Mouse (Mus musculus) megakaryocyte-erythroid progenitor cell, adult 5-6 weeks (primary cell): ENCODE data around the gene Evi5l. TPM values are rescaled to one million over a fixed set of nuclear protein-coding genes. Genes with fewer than 3 reads are reported as not detected.
A peak's percentile ranks its signal among the peaks of the same experiment; 100 is the strongest.

Experiments used
- ATAC-seq: replicated peaks from 2 replicates; pipeline ENCODE4 v1.8.0; 2016; ENCODE audit warnings: mild to moderate bottlenecking, inconsistent platforms; ENCODE audit not compliant: severe bottlenecking, poor library complexity, low FRiP score, low TSS enrichment
- total RNA-seq, 2 experiments: library from RNA; stranded (forward) in 1 of 2; stranded (reverse) in 1 of 2; fragments of 200-1000, 215-1000 nt in 1 of 2; fragments of >200 nt in 1 of 2; fragmentation: Nextera tagmentation in 1 of 2; gene quantifications; 2 replicates each; pipeline ENCODE4 v1.2.3; 2014 to 2017

Gene Evi5l
- total RNA-seq, 2 experiments from 2014 or later, result 9.1 to 9.7 TPM

DNA sequence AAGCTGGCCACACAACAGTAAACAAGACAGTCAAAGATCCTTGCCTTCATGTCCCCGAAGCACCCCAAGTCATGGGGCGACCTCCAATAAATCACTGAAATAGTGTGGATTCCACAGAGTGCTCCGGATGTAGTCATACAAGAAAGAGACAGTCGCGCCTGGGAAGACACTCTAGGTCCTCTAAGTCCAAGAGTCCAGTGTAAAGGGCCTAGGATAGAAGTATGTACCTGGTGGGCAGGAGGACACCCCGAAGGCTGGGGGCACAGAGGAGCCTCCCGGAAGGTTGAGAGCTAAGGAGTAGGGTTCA is 27.2 kb downstream of the Evi5l start:
- ATAC-seq, result no peak

DNA sequence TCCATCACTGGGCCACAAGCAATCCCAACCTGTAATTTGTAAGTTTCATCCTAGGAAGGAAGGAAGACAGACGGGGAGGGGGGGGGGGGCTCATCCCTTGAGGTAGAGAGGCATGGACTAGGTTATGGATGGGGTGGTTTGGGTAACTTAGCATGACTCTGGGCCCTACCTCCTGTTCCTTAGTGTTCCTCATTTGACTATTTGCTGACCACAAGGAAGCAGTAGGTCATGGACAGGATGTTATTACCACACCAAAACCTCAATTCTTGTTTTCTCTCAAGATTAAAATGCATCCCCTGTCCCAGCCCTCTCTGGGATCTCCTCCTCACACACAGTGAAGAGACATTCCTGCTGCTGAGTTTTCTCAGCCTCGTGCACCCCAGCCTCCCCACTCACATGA is 35.0 kb downstream of the Evi5l start:
- ATAC-seq, result no peak

DNA sequence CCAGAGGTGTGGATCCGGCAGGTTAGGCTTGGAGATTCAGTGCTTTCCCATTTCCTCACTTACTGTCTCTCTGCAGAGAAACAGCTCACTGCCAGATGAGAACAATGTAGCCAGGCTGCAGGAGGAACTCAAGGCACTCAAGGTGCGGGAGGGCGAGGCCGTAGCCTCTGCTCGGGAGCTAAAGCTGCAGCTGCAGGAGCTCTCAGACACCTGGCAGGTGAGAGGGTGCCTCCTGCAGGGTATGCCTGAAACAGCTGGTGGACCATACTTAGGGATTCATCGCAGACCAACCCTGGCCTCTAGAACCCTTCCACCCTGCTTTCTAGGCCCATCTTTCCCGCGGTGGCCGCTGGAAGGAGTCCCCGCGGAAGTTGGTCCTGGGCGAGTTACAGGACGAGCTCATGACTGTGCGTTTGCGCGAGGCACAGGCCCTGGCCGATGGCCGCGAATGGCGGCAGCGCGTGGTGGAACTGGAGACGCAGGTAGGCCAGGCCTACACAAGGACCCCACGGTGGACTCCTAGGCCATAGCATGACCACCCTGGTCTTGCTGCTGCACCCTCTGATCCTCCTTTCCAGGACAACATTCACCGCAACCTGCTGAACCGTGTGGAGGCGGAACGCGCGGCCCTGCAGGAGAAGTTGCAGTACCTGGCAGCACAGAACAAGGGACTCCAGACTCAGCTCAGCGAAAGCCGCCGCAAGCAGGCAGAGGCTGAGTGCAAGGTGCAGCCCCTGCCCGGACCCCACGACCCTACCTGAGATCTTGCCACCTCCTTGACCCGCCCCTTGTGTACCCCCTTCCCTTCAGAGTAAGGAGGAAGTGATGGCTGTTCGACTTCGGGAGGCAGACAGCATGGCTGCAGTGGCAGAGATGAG is 39.1 kb downstream of the Evi5l start:
- ATAC-seq, result no peak

DNA sequence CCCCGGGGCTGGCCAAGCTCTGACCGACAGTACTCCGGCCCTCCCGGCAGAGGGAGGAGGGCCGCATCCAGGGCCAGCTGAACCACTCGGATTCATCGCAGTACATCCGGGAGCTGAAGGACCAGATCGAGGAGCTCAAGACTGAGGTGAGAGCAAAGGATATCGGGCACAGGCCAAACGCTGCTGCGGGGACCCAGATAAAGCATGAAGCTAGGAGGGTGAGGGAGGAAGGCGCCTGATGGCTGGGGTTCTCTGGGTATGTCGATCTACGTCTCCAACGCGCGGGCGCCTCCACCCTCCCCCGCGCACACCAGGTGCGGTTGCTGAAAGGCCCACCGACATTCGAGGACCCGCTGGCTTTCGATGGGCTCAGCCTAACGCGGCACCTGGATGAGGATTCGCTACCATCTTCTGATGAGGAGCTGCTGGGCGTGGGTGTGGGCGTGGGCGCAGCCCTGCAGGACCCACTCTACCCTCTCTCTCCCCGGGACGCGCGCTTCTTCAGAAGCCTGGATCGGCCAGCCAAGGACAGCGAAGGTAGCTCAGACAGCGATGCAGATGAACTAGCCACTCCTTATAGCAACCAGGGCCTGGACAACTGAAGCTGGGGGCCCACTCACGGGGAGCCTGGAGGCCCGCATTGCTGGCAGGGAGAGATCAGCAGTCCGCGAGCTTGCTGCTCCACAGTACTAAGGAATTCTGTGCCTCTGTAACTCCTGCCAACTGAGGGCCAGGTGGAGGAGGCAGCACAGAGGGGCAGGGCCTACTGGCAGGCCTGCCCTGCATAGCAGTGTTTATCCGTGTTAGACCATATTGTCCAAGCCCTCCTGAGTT is 40.0 kb downstream of the Evi5l start:
- ATAC-seq, result no peak

DNA sequence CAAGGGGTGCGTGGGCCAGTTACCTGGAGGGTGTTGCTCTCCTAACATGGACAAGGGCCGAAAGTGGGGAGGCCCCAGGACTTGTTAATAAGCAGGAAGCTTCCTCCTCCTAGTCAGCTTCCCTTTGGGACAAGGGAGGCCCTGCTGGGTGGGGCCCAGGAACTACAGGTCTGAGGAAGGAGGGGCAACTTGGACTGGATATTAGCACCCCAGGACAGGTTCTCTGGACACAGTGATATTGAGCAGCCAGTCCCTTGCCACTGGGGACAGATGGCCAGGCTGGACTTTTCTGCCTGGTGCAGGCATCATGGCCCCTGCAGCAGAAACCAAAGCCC is 40.6 kb downstream of the Evi5l start:
- ATAC-seq, result no peak

DNA sequence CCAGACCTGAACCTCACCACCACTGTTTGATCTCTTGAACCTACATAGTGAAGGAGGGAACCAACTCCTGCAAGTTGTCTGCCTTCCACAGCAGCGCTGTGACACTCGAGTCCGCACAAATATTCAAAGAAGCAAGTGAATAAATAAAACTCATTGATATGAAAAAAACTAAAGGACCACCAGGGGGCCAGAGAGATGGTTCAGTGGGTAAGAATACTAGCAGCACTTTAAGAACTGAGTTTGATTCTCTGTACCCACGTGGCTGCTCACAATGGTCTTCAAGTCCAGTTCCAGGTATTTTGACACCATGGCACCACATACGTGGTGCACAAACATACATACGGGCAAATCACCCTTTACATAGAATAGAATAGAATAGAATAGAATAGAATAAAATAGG is 44.7 kb downstream of the Evi5l start:
- no peak for ATAC-seq

DNA sequence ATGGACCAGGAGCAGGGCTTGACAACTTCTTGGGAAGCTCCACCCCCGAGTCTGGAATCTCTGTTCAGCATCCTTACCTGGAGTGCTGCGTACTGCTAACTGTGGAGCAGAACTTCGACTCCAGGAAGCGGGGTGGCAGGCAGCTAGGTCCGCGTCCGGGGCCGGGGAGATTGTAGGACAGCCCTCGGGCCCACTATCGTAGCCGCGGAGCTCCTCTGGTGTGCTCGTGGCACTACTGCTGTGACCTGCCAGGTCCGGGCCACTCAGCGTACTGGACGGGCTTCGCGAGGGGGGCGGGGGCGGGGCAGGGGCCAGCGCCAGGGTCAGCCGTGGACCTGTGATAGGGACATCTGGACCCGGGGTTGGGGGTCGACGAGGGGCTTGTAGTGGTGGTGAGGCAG is 46.4 kb downstream of the Evi5l start:
- 0 out of 2 replicates have a peak, but pooled peaks have one; percentile 17 for ATAC-seq

DNA sequence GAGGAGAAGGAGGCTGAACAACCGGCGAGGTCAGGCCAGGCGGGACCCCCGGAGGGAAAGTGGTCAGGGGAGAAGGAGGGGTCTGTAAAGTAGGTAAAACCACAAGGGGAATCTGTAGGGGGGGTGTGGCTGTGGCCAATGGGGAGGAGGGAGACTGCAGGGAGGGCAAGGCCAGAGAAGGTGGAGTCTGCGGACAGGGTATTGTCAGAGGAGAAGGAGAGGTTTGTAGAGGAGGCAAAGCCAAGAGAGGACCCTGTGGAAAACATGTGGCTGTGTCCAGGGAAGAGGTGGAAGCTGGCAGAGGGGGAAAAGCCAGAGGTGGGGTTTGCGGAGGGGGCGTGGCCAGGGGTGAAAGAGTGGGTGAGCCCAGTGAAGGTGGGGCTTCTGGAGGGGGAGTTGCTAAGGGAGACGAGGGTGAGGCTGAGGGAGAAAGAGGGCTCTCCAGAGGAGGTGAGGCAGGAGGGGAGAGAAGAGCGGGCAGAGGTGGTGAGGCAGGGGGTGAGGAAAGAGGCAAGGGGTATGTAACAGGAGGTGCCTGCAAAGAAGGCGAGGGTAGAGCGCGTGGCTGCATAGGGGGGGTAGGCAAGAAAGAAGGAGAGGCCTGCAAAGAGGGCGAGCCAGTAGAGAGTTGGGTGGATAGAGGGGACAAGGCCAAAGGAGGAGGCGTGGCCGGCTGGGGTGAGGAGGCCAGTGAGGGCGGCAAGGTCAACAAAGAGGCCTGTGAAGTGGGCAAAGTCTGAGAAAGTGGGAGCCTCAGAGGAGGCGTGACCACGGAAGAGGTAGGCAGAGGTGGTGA is 47.0 kb downstream of the Evi5l start:
- ATAC-seq, result peak; percentile 54

DNA sequence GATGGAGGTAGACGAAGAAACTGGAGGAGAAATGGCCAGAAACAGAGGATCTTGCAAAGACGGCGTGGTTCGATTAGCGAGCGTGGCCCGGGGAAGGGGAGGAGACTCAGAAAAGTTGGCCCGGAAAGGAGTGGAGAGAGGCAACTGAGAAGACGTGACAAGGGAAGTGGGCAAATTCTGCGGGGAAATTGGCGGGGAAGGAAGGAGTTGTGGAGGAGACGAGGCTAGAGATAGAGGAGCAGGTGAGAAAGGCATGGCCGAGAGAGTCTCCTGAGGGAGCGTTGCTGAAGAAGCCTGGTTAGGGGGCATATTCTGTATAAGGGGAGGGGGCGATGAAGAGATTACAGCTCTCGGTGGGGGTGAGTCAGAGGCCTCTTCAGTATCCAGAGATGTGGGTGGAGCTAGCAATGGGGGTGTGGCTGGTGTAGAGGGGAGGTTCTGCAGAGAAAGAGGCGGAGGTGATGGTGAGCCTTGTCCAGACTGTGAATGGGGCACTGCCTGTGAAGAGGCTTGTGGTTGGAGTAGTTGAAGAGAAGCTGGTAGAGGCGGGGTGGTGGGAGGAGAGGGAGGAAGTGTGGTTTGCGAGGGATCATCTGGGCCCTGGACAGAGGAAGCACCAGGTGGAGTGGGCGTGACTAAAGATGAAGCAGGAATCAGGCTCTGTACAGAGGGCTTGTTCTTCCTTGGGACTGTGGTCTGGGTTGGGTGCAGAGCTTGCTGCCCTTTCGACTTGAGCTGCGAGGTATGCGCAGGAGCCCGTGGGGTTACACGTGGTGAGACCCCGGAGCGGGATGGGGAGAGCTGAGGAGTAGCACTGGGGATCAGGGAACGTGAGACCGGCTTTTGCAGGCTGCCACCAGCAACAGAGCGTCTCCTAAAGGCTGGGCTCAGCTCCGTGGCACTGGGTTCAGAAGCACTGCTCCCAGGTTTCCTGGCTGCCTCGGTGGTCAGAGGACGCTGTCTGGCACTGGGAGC is 47.9 kb downstream of the Evi5l start:
- ATAC-seq, result peak; percentile 76

DNA sequence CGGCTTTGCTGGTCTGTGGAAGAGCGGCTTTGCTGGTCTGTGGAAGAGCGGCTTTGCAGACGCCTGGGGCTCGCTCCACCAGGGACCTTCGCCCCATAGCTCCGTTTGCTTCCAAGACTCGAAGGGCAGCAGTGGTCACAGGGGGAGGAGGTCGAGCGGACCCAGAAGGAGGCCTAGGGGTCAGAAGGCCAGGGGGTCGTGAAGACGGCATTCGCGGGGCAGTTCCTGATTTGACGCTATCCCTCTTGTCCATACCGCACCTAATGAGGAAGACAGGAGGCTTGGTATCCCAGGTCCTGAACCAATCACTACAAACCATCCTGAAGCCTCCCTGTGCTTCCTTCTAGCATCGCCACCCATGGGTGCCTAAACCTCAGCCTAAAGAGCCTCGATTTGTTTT is 49.9 kb downstream of the Evi5l start:
- ATAC-seq, result no peak

DNA sequence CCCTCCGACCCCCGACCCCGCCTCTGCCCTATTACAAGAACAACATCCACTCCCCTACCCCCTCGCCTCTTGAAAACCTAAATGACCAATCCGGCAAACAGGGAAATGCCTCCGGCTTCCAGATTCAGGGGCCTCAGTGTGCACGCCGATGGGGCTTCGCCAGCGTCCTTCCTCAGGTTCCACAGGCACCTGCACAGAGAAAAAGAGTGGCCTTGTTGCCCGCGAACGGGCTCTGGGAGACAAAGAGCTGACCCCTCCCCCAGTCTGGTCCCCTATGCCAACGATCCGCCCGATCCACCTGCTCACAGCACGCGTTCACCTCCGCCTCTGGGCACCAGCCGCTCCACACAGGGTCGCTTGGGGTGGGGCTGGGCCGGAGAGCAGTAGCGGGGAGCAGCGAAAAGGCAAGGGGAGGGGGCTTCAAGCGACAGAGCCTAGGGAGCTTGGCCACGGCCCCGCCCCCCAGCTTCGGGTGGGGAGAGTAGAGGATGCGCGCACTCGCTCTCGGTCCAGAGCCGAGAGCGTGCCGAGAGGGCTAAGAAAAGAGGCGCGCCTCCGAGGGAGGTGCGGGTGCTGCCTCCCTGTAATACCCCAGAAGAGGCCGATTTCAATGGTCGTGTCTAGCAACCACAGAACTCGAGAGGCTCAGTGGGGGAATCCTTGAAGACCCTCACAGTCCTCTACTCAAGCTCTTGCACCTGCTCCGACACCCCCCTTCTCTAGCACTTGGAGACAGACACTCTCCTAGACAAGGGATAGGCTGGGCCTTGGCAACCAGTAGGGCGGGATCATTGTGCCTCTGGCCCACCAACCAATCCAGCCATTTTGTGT is 50.6 kb downstream of the Evi5l start, which contains the start of gene Prr36:
Gene Prr36, minus strand, starts transcription at position 669 of the 831 bp plus-strand sequence.
- no peak for ATAC-seq

DNA sequence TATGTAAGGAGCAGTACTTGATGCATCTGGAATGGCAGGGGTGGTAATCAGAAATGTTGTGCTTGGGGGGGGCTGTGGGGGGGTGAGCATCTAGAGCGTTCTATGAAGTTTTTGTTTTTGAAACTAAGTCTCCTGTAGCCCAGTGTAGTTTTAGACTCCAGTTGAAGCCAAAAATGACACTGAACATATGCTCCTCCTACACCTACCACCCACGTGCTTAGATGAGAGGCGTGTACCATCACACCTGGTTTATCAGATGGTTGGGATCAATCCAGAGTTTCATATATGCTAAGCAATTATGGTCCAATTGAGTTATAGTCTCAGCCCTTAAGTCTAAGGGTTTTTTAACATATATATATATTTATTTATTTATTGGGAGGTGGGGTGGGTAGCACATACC is 53.2 kb downstream of the Evi5l start:
- no peak for ATAC-seq

DNA sequence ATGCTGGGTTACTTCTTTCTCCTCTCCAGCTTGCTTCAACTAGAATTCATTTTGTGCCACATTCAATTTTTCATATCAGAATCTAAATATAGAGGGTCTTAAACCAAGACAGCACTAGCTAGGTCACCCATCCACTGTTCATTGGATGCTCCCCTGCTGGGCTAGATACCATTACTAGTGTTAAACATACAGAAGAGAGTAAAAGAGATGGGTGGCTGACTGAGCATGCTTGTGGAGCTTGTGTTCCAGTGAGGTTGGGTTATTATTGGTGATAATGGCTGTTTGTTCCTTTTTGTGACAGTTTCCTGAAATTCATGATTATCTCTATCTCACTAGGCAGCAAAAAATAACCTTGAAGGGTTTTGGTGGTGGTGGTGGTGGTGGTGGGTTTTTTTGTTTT is 55.7 kb downstream of the Evi5l start:
- no peak for ATAC-seq

DNA sequence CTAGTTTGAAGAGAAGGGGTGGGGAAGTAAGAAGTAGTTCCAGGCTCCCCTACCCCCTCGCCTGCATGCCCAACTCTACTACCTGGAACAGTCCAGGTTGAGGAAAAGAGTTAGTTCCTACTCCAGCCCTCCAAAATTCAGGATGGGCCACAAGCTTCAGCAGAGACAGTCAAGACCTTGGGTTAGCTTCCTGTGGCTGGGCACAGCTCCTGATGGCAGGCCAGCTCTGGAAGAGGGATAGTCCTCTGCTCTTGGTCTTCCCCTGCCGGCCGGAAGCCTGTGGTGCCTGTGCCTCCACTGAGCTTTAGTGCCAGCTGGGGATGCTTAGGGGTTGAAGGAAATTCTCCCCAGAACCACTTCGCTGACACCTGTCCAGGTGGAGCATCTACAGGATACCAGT is 60.0 kb downstream of the Evi5l start:
- ATAC-seq, result peak; percentile 16; the same call in 1 of the 2 replicates

DNA sequence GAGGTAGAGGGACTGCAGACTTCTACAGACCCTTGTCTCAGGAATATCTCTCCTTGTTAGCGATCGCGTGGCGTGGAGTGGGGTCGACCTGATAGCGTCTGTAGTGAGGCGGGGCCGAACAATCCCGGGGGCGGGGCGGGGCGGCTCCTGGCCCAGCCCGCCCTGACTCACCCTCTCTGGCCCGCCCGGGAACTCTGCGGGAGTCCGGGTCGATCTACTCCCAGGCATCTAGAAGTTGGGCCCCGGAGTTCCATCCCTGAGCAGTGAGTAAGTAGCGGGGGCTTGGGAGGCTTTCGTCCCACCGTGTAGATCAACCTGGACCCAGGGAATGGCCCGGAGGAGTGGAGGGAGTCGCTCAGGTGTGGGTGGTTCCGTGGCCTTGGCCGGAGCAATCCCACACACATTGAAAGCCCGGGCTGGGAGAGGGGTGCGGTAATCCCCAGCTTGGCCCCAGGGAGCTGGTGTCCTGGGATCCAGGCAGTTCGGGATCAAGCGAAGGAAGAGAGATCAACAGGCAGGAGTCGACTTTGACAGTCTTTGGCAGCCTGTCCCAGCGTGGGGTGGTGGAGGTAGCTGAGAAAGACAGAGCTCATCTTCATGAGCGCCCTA is 60.5 kb downstream of the Evi5l start, which contains the start of gene Lrrc8e:
Gene Lrrc8e, plus strand, starts transcription at position 89 of the 609 bp plus-strand sequence.
- ATAC-seq, result peak; percentile 65

DNA sequence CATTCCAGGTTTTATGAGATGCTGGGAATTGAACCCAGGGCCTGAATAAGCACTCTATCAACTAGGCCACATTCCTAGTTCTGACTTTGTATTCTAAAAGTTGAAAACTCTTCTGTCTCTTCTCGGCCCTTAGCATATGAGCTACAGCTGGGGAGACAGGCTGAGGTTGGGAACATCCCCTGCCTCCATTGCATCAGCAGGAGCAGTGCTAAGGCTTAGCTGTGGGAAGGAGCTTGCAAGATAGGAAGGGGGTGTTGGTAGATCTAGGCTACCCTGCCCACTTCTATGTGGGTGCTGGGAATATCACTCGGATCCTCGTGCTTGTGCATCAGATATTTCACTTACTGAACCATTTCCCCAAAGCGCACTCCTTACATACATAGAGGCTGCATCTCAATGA is 61.6 kb downstream of the Evi5l start:
- no peak for ATAC-seq

DNA sequence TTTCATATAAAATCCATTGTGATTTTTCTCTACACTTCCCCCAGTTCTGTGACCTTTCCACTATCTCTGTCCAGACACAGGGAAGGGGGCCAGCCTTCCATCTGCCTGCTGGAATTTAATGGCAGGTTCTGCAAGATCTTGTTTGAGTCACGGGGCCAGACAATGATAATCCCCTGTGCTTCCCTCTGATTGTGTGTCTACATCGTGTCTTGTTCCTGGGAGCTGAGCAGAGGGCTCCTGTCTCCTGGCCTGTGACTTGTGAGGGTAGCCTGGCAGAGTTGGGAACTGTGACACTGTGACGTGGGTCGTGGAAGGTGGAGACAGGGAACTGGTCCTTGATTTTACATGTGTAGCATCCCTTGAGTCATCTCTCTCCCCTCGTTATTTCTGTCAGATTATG is 63.4 kb downstream of the Evi5l start:
- no peak for ATAC-seq
